Mouse (Mus musculus): ENCODE measurements at regions not wholly inside any gene's neighbourhood (a gene's known extent, or its start where the extent isn't known, plus 50 kb on each side); places are given as distances from the start of the nearest gene placed in this dataset.
A peak's percentile ranks its signal among the peaks of the same experiment; 100 is the strongest.

GRCm38 (mm10) chr6:12258273-12258672, 350.7 kb downstream of the Phf14 start:
- no peaks in the 10 kb centered on the region for H3K36me3 ChIP-seq (ENCODE audit: control insufficient read depth, insufficient read depth)

DNA sequence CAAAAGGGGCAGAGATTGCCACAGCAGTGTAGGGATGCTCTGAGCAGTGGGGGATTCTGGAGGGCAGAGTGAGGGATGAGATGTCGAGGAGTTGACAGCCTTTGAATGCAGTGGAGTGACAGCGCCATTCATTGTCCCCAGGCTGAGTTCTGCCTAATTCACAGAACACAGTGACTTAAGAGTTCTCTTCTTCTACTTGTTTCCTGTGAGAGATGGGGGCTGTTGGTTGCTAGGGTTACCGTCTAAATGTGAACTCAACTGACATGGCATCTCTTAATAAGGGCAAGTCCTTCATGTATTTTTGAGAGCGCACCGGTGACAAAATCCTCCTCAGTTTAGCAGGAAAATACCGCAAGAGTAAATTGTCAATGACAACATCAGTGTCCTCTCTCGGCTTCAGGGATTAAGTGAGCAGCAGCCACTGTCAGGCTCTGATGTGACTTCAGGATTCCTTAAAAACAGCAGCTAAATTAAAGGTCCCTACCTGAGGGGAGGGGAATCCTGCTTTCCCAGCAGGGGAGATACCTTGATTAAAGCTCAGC, 351.4 kb downstream of the Phf14 start:
- H3K4me2 ChIP-seq (ENCODE audit: low read depth, low read length) = no peak overlapping the region
- 59% methylated on average over 7 of the region's 7 CpGs for WGBS
- no peaks in the 10 kb centered on the region for H3K36me3 ChIP-seq (ENCODE audit: control insufficient read depth, insufficient read depth)
- no peak overlapping the region for H3K9ac ChIP-seq (ENCODE audit: low read length)
- H3K4me3 ChIP-seq (ENCODE audit: low read length) = no peak overlapping the region
- no peak for ATAC-seq (replicated peaks; ENCODE audit: extremely low read depth, insufficient read depth, low FRiP score)
- no peaks in the 10 kb centered on the region for H3K4me1 ChIP-seq (ENCODE audit: control insufficient read depth, insufficient read depth, low read length)
- no peak overlapping the region for H3K27ac ChIP-seq (ENCODE audit: low read length)
- H3K9me3 ChIP-seq (replicated peaks; ENCODE audit: control insufficient read depth, low read length) = no peaks in the 10 kb centered on the region
- no peaks in the 10 kb centered on the region for H3K27me3 ChIP-seq (ENCODE audit: control insufficient read depth, insufficient read depth, low read length)

More at GRCm38 (mm10) chr6:12258273-12258672, 350.7 kb downstream of the Phf14 start:
- no peak overlapping the region for H3K4me3 ChIP-seq (ENCODE audit: low read length)
- H3K4me1 ChIP-seq (ENCODE audit: control insufficient read depth, insufficient read depth, low read length) = no peaks in the 10 kb centered on the region
- no peaks in the 10 kb centered on the region for H3K27me3 ChIP-seq (ENCODE audit: control insufficient read depth, insufficient read depth, low read length)
- H3K4me2 ChIP-seq (ENCODE audit: low read depth, low read length) = no peak overlapping the region
- H3K9ac ChIP-seq (ENCODE audit: low read length) = no peak overlapping the region
- H3K9me3 ChIP-seq (replicated peaks; ENCODE audit: control insufficient read depth, low read length) = no peaks in the 10 kb centered on the region
- ATAC-seq (replicated peaks; ENCODE audit: extremely low read depth, insufficient read depth, low FRiP score) = no peak
- H3K27ac ChIP-seq (ENCODE audit: low read length) = no peak overlapping the region
- WGBS = 78% methylated on average over 3 of the region's 3 CpGs

GRCm38 (mm10) chr6:12259629-12260028, 352.0 kb downstream of the Phf14 start:
- no peak overlapping the region for H3K4me2 ChIP-seq (ENCODE audit: low read depth, low read length)
- H3K4me3 ChIP-seq (ENCODE audit: low read length) = no peak overlapping the region
- no peaks in the 10 kb centered on the region for H3K36me3 ChIP-seq (ENCODE audit: control insufficient read depth, insufficient read depth)
- H3K27ac ChIP-seq (ENCODE audit: low read length) = no peak overlapping the region
- H3K9ac ChIP-seq (ENCODE audit: low read length) = no peak overlapping the region
- no peaks in the 10 kb centered on the region for H3K4me1 ChIP-seq (ENCODE audit: control insufficient read depth, insufficient read depth, low read length)
- H3K9me3 ChIP-seq (replicated peaks; ENCODE audit: control insufficient read depth, low read length) = no peaks in the 10 kb centered on the region
- no peaks in the 10 kb centered on the region for H3K27me3 ChIP-seq (ENCODE audit: control insufficient read depth, insufficient read depth, low read length)
- WGBS = 76% methylated on average over 8 of the region's 8 CpGs
- ATAC-seq (replicated peaks; ENCODE audit: extremely low read depth, insufficient read depth, low FRiP score) = no peak

GRCm38 (mm10) chr6:12260325-12261076, 352.9 kb downstream of the Phf14 start:
- H3K27me3 ChIP-seq (ENCODE audit: control insufficient read depth, insufficient read depth, low read length) = no peaks in the 10 kb centered on the region
- 29% methylated on average over 9 of the region's 9 CpGs for WGBS
- no peak for ATAC-seq (replicated peaks; ENCODE audit: extremely low read depth, insufficient read depth, low FRiP score)
- H3K4me2 ChIP-seq (ENCODE audit: low read depth, low read length) = 0 out of 2 replicates have a peak overlapping the region, but pooled peaks have one; percentile 2
- H3K4me1 ChIP-seq (ENCODE audit: control insufficient read depth, insufficient read depth, low read length) = no peaks in the 10 kb centered on the region
- H3K9ac ChIP-seq (ENCODE audit: low read length) = 0 out of 2 replicates have a peak overlapping the region, but pooled peaks have one; percentile 15
- H3K36me3 ChIP-seq (ENCODE audit: control insufficient read depth, insufficient read depth) = no peaks in the 10 kb centered on the region
- H3K27ac ChIP-seq (ENCODE audit: low read length) = no peak overlapping the region
- no peaks in the 10 kb centered on the region for H3K9me3 ChIP-seq (replicated peaks; ENCODE audit: control insufficient read depth, low read length)
- no peak overlapping the region for H3K4me3 ChIP-seq (ENCODE audit: low read length)

Measured in heart, embryonic 16.5 days (tissue).